Mouse (Mus musculus): Measurements from ENCODE around the gene Ndufs7. TPM values are rescaled to one million over a fixed set of nuclear protein-coding genes. Genes with fewer than 3 reads are reported as not detected.

Ndufs7 gene
- total and polyA plus RNA-seq, 3 experiments, result 377 to 458 TPM; not detected in 1

DNA sequence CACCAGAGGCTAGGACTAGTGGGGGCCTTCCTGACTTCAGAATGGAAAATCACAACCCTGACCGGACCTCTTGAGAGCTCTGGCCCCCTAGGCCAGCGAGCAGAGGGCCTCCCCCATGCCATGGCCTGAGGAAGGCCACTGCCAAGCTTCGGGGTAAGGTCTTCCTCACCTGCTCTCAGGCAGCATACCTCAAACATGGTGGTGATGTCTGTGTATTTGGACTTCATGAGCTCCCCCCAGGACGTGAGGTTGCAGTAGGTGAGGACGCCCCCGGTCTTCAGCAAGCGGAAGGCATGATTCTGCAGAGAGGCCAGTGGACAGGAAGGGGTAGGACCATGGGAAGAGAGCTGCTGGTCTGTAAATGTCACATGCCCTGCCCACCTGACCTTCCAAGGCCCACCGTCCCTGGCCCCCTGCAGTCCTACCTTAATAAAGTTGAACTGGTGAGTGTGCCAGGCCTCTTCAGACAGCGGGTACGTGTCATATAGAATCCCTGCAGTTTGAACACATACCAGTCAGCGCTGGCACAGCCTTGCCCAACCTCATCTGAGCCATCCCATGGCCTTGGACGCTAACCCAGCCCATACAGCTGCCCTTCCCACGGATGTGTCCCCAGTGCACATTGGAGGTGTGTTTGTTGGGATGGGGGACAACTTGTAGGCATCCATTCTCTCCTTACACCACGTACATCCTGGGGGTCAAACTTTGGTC, 10.0 kb downstream of the Ndufs7 start:
- no peak overlapping the region for H3K9ac ChIP-seq (ENCODE audit: control insufficient read depth, low read depth, low read length, poor library complexity, severe bottlenecking)
- H3K9me3 ChIP-seq (replicated peaks; ENCODE audit: insufficient read depth, low read length), result no peaks in the 10 kb centered on the region
- no peaks in the 10 kb centered on the region for H3K27me3 ChIP-seq (ENCODE audit: control insufficient read depth in 1 of 2, insufficient read depth in 2 of 2, low read length in 2 of 2)
- no peak overlapping the region for H3K27ac ChIP-seq (ENCODE audit: control insufficient read depth, low read depth, low read length)
- H3K4me1 ChIP-seq (ENCODE audit: control insufficient read depth in 1 of 2, insufficient read depth in 2 of 2, low read length in 2 of 2), result peaks cover 0 to 11% of the 10 kb centered on the region in 2 experiments; a peak in 2 of 4 replicates
- no peaks in the 10 kb centered on the region; a peak in 1 of 4 replicates for H3K36me3 ChIP-seq (ENCODE audit: control insufficient read depth in 1 of 2, insufficient read depth in 2 of 2, low read length in 2 of 2)
- TF ChIP-seq POLR2A (IDR thresholded peaks at IDR 0.05; ENCODE audit: control insufficient read depth in 1 of 2, insufficient read depth in 1 of 2, low read depth in 1 of 2, low read length in 2 of 2, poor library complexity in 1 of 2) (no peak), E2F4 (IDR thresholded peaks at IDR 0.05; ENCODE audit: borderline replicate concordance, low read depth, low read length) (no peak), TAL1 (IDR thresholded peaks at IDR 0.05; ENCODE audit: low read length) (no peak), MEF2A (IDR thresholded peaks at IDR 0.05; ENCODE audit: extremely low read depth, insufficient replicate concordance, low read depth, low read length, poor library complexity, severe bottlenecking) (no peak), SMC3 (IDR thresholded peaks at IDR 0.05; ENCODE audit: low read depth, low read length) (no peak), POLR2AphosphoS2 (IDR thresholded peaks at IDR 0.05; ENCODE audit: low read length) (no peak)
- no peaks in the 10 kb centered on the region; the same call in 1 of the 2 replicates for H3K79me2 ChIP-seq (ENCODE audit: control insufficient read depth, insufficient read depth, low read length, poor library complexity)
- no peak for DNase-seq (ENCODE audit: low read depth, low spot score)
- H3K4me3 ChIP-seq (ENCODE audit: control insufficient read depth in 1 of 2, insufficient read depth in 1 of 2, low read depth in 2 of 2, low read length in 2 of 2), result no peak overlapping the region

- Histone ChIP-seq H3K4me3 (ENCODE audit: control insufficient read depth in 1 of 2, insufficient read depth in 1 of 2, low read depth in 2 of 2, low read length in 2 of 2) (no peak overlapping the region), H3K27ac (ENCODE audit: control insufficient read depth, low read depth, low read length) (no peak overlapping the region), H3K27me3 (ENCODE audit: control insufficient read depth in 1 of 2, insufficient read depth in 2 of 2, low read length in 2 of 2) (no peaks in the 10 kb centered on the region), H3K9ac (ENCODE audit: control insufficient read depth, low read depth, low read length, poor library complexity, severe bottlenecking) (no peak overlapping the region), H3K36me3 (ENCODE audit: control insufficient read depth in 1 of 2, insufficient read depth in 2 of 2, low read length in 2 of 2) (peaks cover 0 to 3% of the 10 kb centered on the region in 2 experiments; a peak in 2 of 4 replicates), H3K79me2 (ENCODE audit: control insufficient read depth, insufficient read depth, low read length, poor library complexity) (no peaks in the 10 kb centered on the region; the same call in 1 of the 2 replicates), H3K4me1 (ENCODE audit: control insufficient read depth in 1 of 2, insufficient read depth in 2 of 2, low read length in 2 of 2) (peaks cover 3 to 13% of the 10 kb centered on the region in 2 experiments; a peak in 3 of 4 replicates), H3K9me3 (replicated peaks; ENCODE audit: insufficient read depth, low read length) (no peaks in the 10 kb centered on the region)
- no peak for DNase-seq (ENCODE audit: low read depth, low spot score)
- TF ChIP-seq JUND (IDR thresholded peaks at IDR 0.05; ENCODE audit: low read depth, low read length) (no peak), ETS1 (IDR thresholded peaks at IDR 0.05; ENCODE audit: low read depth, low read length) (no peak), TBP (IDR thresholded peaks at IDR 0.05; ENCODE audit: low read depth, low read length) (no peak), GATA1 (IDR thresholded peaks at IDR 0.05; ENCODE audit: low read depth, low read length) (no peak), POLR2AphosphoS5 (IDR thresholded peaks at IDR 0.05; ENCODE audit: borderline replicate concordance, low read depth, low read length) (no peak), ZNF384 (IDR thresholded peaks at IDR 0.05; ENCODE audit: low read depth, low read length) (no peak), KAT2A (conservative IDR thresholded peaks at IDR 0.05; ENCODE audit: low read depth, low read length) (no peak), E2F4 (IDR thresholded peaks at IDR 0.05; ENCODE audit: borderline replicate concordance, low read depth, low read length) (no peak), ELF1 (IDR thresholded peaks at IDR 0.05; ENCODE audit: low read depth, low read length) (no peak), POLR2AphosphoS2 (IDR thresholded peaks at IDR 0.05; ENCODE audit: low read length) (no peak), GABPA (IDR thresholded peaks at IDR 0.05; ENCODE audit: low read depth, low read length) (no peak), MEF2A (IDR thresholded peaks at IDR 0.05; ENCODE audit: extremely low read depth, insufficient replicate concordance, low read depth, low read length, poor library complexity, severe bottlenecking) (no peak), MAFK (IDR thresholded peaks at IDR 0.05; ENCODE audit: borderline replicate concordance, low read depth, low read length) (no peak), BHLHE40 (IDR thresholded peaks at IDR 0.05; ENCODE audit: borderline replicate concordance, low read depth, low read length) (no peak), CTCF (IDR thresholded peaks at IDR 0.05 in 2 of 3, conservative IDR thresholded peaks at IDR 0.05 in 1 of 3; ENCODE audit: control insufficient read depth in 1 of 3, insufficient read depth in 1 of 3, low read depth in 2 of 3, low read length in 3 of 3, poor library complexity in 1 of 3, severe bottlenecking in 1 of 3) (no peak)
Observed at GRCm38 (mm10) chr10:80259463-80259805, 10.5 kb downstream of the Ndufs7 start.

Data from MEL (cell line).